Mouse (Mus musculus) hindbrain, postnatal 0 days (tissue): ENCODE measurements around the gene Gm20388. TPM values are rescaled to one million over a fixed set of nuclear protein-coding genes. Genes with fewer than 3 reads are reported as not detected.

Experiments used
- ATAC-seq: fragments of 200-750 bp; cut with Nextera tagmentation; 2 replicates; pipeline ENCODE4 v1.8.0; 2017; ENCODE audit warnings: mild to moderate bottlenecking, moderate TSS enrichment, moderate library complexity
- DNase-seq: peaks from one replicate; pipeline ENCODE4 v3.0.0-alpha.2; 2015; ENCODE audit warnings: low spot score
- H3K27ac ChIP-seq: fragments of 300-500 bp; sonication (generic); 2 replicates; pipeline ENCODE4 v1.5.1; 2014; ENCODE audit warnings: mild to moderate bottlenecking
- H3K27me3 ChIP-seq: fragments of 300-500 bp; sonication (generic); 2 replicates; pipeline ENCODE4 v1.6.1; 2014; ENCODE audit warnings: low read length, mixed read lengths; ENCODE audit not compliant: insufficient read depth
- H3K36me3 ChIP-seq: fragments of 300-500 bp; sonication (generic); 2 replicates; pipeline ENCODE4 v1.6.1; 2014; ENCODE audit warnings: low read length, mixed read lengths; ENCODE audit not compliant: insufficient read depth
- H3K4me1 ChIP-seq: fragments of 300-500 bp; sonication (generic); 2 replicates; pipeline ENCODE4 v1.6.1; 2014; ENCODE audit warnings: antibody characterized with exemption, low read length, mixed read lengths; ENCODE audit not compliant: insufficient read depth
- H3K4me2 ChIP-seq: fragments of 300-500 bp; sonication (generic); 2 replicates; pipeline ENCODE4 v1.6.1; 2014; ENCODE audit warnings: low read depth, mild to moderate bottlenecking, low read length, moderate library complexity, mixed read lengths
- H3K4me3 ChIP-seq: fragments of 300-500 bp; sonication (generic); 2 replicates; pipeline ENCODE4 v1.5.1; 2014; ENCODE audit warnings: low read length
- H3K9ac ChIP-seq: fragments of 300-500 bp; sonication (generic); replicated peaks from 2 replicates; pipeline ENCODE4 v1.6.1; 2014; ENCODE audit warnings: mild to moderate bottlenecking, low read length, moderate library complexity, mixed read lengths
- H3K9me3 ChIP-seq: fragments of 300-500 bp; sonication (generic); 2 replicates; pipeline ENCODE4 v1.6.1; 2016; ENCODE audit warnings: low read length, mixed read lengths
- CTCF ChIP-seq: IDR thresholded peaks from 2 replicates; pipeline ENCODE4 v1.5.1; 2016; ENCODE audit warnings: antibody characterized with exemption, control low read depth, low read depth
- WGBS: fragments of 180-500 bp; shearing (Covaris S2); extraction: QIAGEN DNeasy Blood & Tissue Kit; methylation state at CpG from one replicate; pipeline ENCODE4 v1.1.7; 2014; 5-methylcytosine and 5-hydroxymethylcytosine counted together
- polyA plus RNA-seq: library from polyadenylated mRNA; unstranded; fragments of >200 nt; fragmentation: Nextera tagmentation; extraction: Ambion mirVana; gene quantifications from 2 replicates; pipeline ENCODE4 v1.2.1, GENCODE M21; 2015
- total RNA-seq: library from RNA; depleted of rRNA; stranded (reverse); fragments of >200 nt; gene quantifications from 2 replicates; pipeline ENCODE4 v1.2.3, GENCODE M21; 2014

The Gm20388 gene
- total and polyA plus RNA-seq, 2 experiments from 2014 or later: 71.3 TPM; not detected in 1

DNA sequence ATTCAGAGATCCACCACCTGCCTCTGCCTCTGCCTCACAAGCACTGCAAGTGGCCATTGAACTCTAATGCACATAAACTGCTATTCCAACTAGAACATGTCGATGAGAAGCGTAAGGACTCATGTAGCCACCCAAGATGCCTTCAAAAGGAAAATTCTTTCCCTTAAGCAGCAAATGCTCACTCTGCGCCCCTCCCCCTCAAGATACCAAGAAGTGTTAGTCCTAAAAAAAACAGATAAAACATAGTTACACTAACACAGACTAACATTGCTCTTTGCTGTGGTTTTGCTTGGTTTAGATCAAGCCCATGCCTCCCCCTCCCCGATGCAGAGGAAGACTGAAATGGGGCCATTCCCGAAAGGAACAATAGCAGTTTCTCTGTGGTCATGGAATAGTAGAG lies 3040.8 kb downstream of the Gm20388 start:
- Histone ChIP-seq H3K4me2 (no peak overlapping the region), H3K4me3 (no peak overlapping the region), H3K9me3 (no peaks in the 10 kb centered on the region), H3K9ac (no peak overlapping the region), H3K4me1 (peaks cover 7% of the 10 kb centered on the region; the same call in 1 of the 2 replicates), H3K36me3 (no peaks in the 10 kb centered on the region), H3K27me3 (no peaks in the 10 kb centered on the region), H3K27ac (no peak overlapping the region)
- 88% methylated on average over 5 of the region's 5 CpGs for WGBS
- DNase-seq (no peak), ATAC-seq (no peak)
- TF ChIP-seq CTCF: no peak

- WGBS: 88% methylated on average over 6 of the region's 6 CpGs
- no peaks in the 10 kb centered on the region for H3K36me3 ChIP-seq
- no peak overlapping the region for H3K27ac ChIP-seq
- TF ChIP-seq CTCF: no peak
- H3K4me1 ChIP-seq: peaks cover 7% of the 10 kb centered on the region; the same call in 1 of the 2 replicates
- H3K9ac ChIP-seq: no peak overlapping the region
- no peaks in the 10 kb centered on the region for H3K9me3 ChIP-seq
- H3K27me3 ChIP-seq: no peaks in the 10 kb centered on the region
- DNase-seq (no peak), ATAC-seq (no peak)
- H3K4me3 ChIP-seq: no peak overlapping the region
- H3K4me2 ChIP-seq: no peak overlapping the region
These were observed 3042.4 kb downstream of the Gm20388 start for GRCm38 (mm10) chr8:122953028-122953427.

- H3K27ac ChIP-seq: 0 out of 2 replicates have a peak overlapping the region, but pooled peaks have one; percentile 15
- WGBS: 77% methylated on average over 3 of the region's 3 CpGs
- no peak overlapping the region for H3K4me2 ChIP-seq
- ATAC-seq: no peak
- no peak overlapping the region for H3K4me3 ChIP-seq
- no peak overlapping the region for H3K9ac ChIP-seq
- H3K4me1 ChIP-seq: peaks cover 5% of the 10 kb centered on the region; the same call in 1 of the 2 replicates
- no peaks in the 10 kb centered on the region for H3K27me3 ChIP-seq
- no peaks in the 10 kb centered on the region for H3K36me3 ChIP-seq
- no peak for TF ChIP-seq CTCF
- no peak for DNase-seq
- H3K9me3 ChIP-seq: no peaks in the 10 kb centered on the region
These were observed 3043.6 kb downstream of the Gm20388 start for GRCm38 (mm10) chr8:122954090-122954799.

- Histone ChIP-seq H3K9me3 (no peaks in the 10 kb centered on the region), H3K27me3 (no peaks in the 10 kb centered on the region), H3K4me3 (no peak overlapping the region), H3K9ac (no peak overlapping the region), H3K36me3 (no peaks in the 10 kb centered on the region), H3K27ac (no peak overlapping the region), H3K4me1 (no peaks in the 10 kb centered on the region), H3K4me2 (no peak overlapping the region)
- no peak for DNase-seq
- ATAC-seq: no peak
- no peak for TF ChIP-seq CTCF
These were observed 3044.6 kb downstream of the Gm20388 start for GRCm38 (mm10) chr8:122955195-122955594.

DNA sequence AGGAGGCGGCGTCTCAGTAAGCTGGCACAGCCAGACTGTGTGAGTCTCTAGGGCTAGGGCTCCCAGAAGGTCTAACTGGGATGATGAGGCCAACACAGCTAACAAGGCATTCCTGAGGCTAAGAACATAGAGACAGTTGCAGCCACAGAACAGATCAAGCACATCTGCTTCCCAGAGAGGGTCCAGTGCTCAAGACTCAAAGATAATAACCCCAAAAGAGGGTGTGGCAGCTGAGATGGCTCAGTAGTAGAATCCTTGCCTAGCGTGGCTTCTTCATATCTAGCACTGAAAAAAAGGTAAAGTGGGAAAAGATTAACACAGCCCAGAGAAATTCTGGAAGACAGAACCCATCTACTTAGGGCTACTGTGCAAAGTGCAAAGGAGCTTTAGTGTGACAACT lies 3045.4 kb downstream of the Gm20388 start:
- Histone ChIP-seq H3K9ac (no peak overlapping the region), H3K27ac (no peak overlapping the region), H3K9me3 (no peaks in the 10 kb centered on the region), H3K4me3 (no peak overlapping the region), H3K4me1 (no peaks in the 10 kb centered on the region), H3K4me2 (no peak overlapping the region), H3K27me3 (no peaks in the 10 kb centered on the region), H3K36me3 (no peaks in the 10 kb centered on the region)
- DNase-seq (no peak), ATAC-seq (no peak)
- TF ChIP-seq CTCF: no peak
- 88% methylated on average over 3 of the region's 3 CpGs for WGBS

DNA sequence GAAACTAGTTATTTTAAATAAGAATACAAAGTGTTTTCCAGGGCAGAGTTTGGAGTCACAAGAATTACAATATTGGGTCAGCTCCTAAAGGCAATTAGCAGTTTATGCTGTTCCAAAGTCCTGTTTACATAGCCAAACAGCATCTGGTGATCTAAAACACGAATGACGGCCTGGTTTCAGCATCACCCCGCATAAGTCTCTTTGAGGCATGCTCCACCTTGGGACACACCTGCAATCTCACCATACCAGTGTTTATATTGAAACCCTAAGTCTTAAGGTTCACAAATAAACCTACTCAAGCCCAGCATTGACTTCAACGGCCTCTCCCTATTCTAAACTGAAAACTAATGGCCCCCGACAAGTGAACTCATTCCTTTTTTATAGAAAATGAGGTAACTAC lies 3049.7 kb downstream of the Gm20388 start:
- H3K36me3 ChIP-seq: no peaks in the 10 kb centered on the region
- H3K4me2 ChIP-seq: no peak overlapping the region
- H3K4me1 ChIP-seq: peaks cover 10% of the 10 kb centered on the region; the same call in 1 of the 2 replicates
- no peak for ATAC-seq
- no peaks in the 10 kb centered on the region for H3K27me3 ChIP-seq
- no peak overlapping the region for H3K9ac ChIP-seq
- WGBS: 87% methylated on average over 5 of the region's 5 CpGs
- no peak for DNase-seq
- no peak for TF ChIP-seq CTCF
- no peaks in the 10 kb centered on the region for H3K9me3 ChIP-seq
- H3K4me3 ChIP-seq: no peak overlapping the region
- no peak overlapping the region for H3K27ac ChIP-seq

DNA sequence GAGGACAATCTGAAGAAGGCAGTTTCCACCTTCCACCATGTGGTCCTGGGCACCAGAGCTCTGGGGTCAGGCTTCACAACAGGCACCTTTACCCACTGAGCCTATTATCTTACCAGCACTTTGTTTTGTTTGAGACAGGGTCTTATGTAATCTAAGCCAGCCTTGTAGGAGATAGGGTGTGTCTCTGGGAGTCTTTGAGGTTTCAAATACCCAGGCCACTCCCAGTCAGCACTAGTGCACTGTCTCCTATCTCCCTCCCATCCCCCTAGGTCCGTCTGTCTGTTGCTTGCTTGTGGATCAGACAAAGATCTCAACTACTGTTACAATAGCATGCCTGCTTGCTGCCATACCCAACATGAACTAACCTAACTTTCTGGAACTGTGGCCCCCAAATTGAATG lies 3050.3 kb downstream of the Gm20388 start:
- H3K27ac ChIP-seq: no peak overlapping the region
- H3K9me3 ChIP-seq: no peaks in the 10 kb centered on the region
- no peak for TF ChIP-seq CTCF
- H3K4me3 ChIP-seq: no peak overlapping the region
- H3K27me3 ChIP-seq: no peaks in the 10 kb centered on the region
- 35% methylated on average over 1 of the region's 1 CpGs for WGBS
- H3K4me2 ChIP-seq: no peak overlapping the region
- H3K9ac ChIP-seq: no peak overlapping the region
- H3K4me1 ChIP-seq: peaks cover 10% of the 10 kb centered on the region; the same call in 1 of the 2 replicates
- DNase-seq (no peak), ATAC-seq (no peak)
- no peaks in the 10 kb centered on the region for H3K36me3 ChIP-seq
